Mouse (Mus musculus) frontal cortex, postnatal 10 days (tissue): ENCODE measurements around the gene Cacna1i.

ENCODE experiments used
- DNase-seq, 2 experiments: peaks; one replicate each; pipeline ENCODE4 v3.0.0; 2022; ENCODE audit warnings: low spot score in 2 of 2, mixed read lengths in 1 of 2

Cacna1i gene

GRCm38 (mm10) chr15:80286851-80287415 lies at the start of gene Cacna1i:
Gene Cacna1i, plus strand, starts transcription at chr15:80287238.
- peak in 1 of 2 experiments; percentile 66 for DNase-seq

GRCm38 (mm10) chr15:80248135-80248534 lies 38.9 kb upstream of the Cacna1i start:
- DNase-seq, result no peak

- no peak for DNase-seq
Observed at GRCm38 (mm10) chr15:80248596-80248995, 38.4 kb upstream of the Cacna1i start.

GRCm38 (mm10) chr15:80249672-80250071 lies 37.4 kb upstream of the Cacna1i start:
- no peak for DNase-seq

GRCm38 (mm10) chr15:80250586-80250985 lies 36.5 kb upstream of the Cacna1i start:
- DNase-seq, result no peak

GRCm38 (mm10) chr15:80253530-80253929 lies 33.5 kb upstream of the Cacna1i start:
- no peak for DNase-seq

GRCm38 (mm10) chr15:80254207-80254606 lies 32.8 kb upstream of the Cacna1i start:
- no peak for DNase-seq

- DNase-seq, result peak; percentile 98
Observed at GRCm38 (mm10) chr15:80254847-80255645, 32.0 kb upstream of the Cacna1i start, which contains the start of gene Atf4. Gene Atf4, plus strand, starts transcription at chr15:80255184.

- DNase-seq, result peak in 1 of 2 experiments; percentile 69
Observed at GRCm38 (mm10) chr15:80255646-80256121, 31.4 kb upstream of the Cacna1i start.

GRCm38 (mm10) chr15:80256242-80256641 lies 30.8 kb upstream of the Cacna1i start:
- DNase-seq, result no peak

- DNase-seq, result no peak
Observed at GRCm38 (mm10) chr15:80256656-80257601, 30.1 kb upstream of the Cacna1i start.

- no peak for DNase-seq
Observed at GRCm38 (mm10) chr15:80257602-80258239, 29.3 kb upstream of the Cacna1i start.

- DNase-seq, result peak; percentile 22 to 31
Observed at GRCm38 (mm10) chr15:80258240-80259170, 28.5 kb upstream of the Cacna1i start.

- DNase-seq, result no peak
Observed at GRCm38 (mm10) chr15:80259406-80260045, 27.5 kb upstream of the Cacna1i start.

GRCm38 (mm10) chr15:80260677-80261076 lies 26.4 kb upstream of the Cacna1i start:
- peak in 1 of 2 experiments; percentile 76 for DNase-seq

GRCm38 (mm10) chr15:80261100-80261499 lies 25.9 kb upstream of the Cacna1i start:
- DNase-seq, result no peak

- DNase-seq, result peak; percentile 79 to 87
Observed at GRCm38 (mm10) chr15:80263610-80264575, 23.1 kb upstream of the Cacna1i start, which contains the start of gene Rps19bp1. Gene Rps19bp1, minus strand, starts transcription at chr15:80264315.

GRCm38 (mm10) chr15:80266281-80266680 lies 20.8 kb upstream of the Cacna1i start:
- peak in 1 of 2 experiments; percentile 75 for DNase-seq
